Mouse (Mus musculus) adrenal gland, adult (tissue): ENCODE data around the gene Pam16.

Source experiments
- DNase-seq, 2 experiments: peaks; one replicate each; pipeline ENCODE4 v3.0.0; 2022 to 2023; ENCODE audit warnings: low spot score in 1 of 2; ENCODE audit not compliant: inconsistent age in 2 of 2

Pam16 gene

GRCm38 (mm10) chr16:4647651-4648141 lies 22.9 kb upstream of the Pam16 start:
- DNase-seq: peak; percentile 76 to 86

GRCm38 (mm10) chr16:4646831-4647230 lies 22.0 kb upstream of the Pam16 start:
- DNase-seq: peak in 1 of 2 experiments; percentile 32

GRCm38 (mm10) chr16:4645867-4646266 lies 21.1 kb upstream of the Pam16 start:
- no peak for DNase-seq

- peak; percentile 85 to 93 for DNase-seq
Measured at GRCm38 (mm10) chr16:4643670-4644419, 19.1 kb upstream of the Pam16 start.

GRCm38 (mm10) chr16:4642937-4643336 lies 18.1 kb upstream of the Pam16 start:
- peak in 1 of 2 experiments; percentile 37 for DNase-seq

GRCm38 (mm10) chr16:4642190-4642589 lies 17.4 kb upstream of the Pam16 start:
- peak in 1 of 2 experiments; percentile 53 for DNase-seq

- no peak for DNase-seq
Measured at GRCm38 (mm10) chr16:4641119-4641838, 16.5 kb upstream of the Pam16 start.

GRCm38 (mm10) chr16:4640267-4641005 lies 15.6 kb upstream of the Pam16 start:
- DNase-seq: no peak

- DNase-seq: peak; percentile 91 to 96
Measured at GRCm38 (mm10) chr16:4639831-4640237, 15.0 kb upstream of the Pam16 start, which contains the start of the genes Vasn and Dnaja3. TSS of gene Vasn (plus strand) at chr16:4639941. TSS of gene Dnaja3 (plus strand) at chr16:4639989.

- no peak for DNase-seq
Measured at GRCm38 (mm10) chr16:4638891-4639390, 14.2 kb upstream of the Pam16 start.

- DNase-seq: no peak
Measured at GRCm38 (mm10) chr16:4635760-4636159, 11.0 kb upstream of the Pam16 start.

- DNase-seq: peak; percentile 73 to 80
Measured at GRCm38 (mm10) chr16:4634681-4635080, 9.9 kb upstream of the Pam16 start.

- DNase-seq: no peak
Measured at GRCm38 (mm10) chr16:4633661-4634060, 8.9 kb upstream of the Pam16 start.

- no peak for DNase-seq
Measured at GRCm38 (mm10) chr16:4632050-4632449, 7.3 kb upstream of the Pam16 start.

- DNase-seq: peak; percentile 78 to 94
Measured at GRCm38 (mm10) chr16:4629950-4630349, 5.2 kb upstream of the Pam16 start.

- no peak for DNase-seq
Measured at GRCm38 (mm10) chr16:4628898-4629419, 4.2 kb upstream of the Pam16 start.

- no peak for DNase-seq
Measured at GRCm38 (mm10) chr16:4627105-4627504, 2.3 kb upstream of the Pam16 start.

- no peak for DNase-seq
Measured at GRCm38 (mm10) chr16:4624074-4624473, 714 bp downstream of the Pam16 start.

- DNase-seq: no peak
Measured at GRCm38 (mm10) chr16:4616829-4617228, 8.0 kb downstream of the Pam16 start.

GRCm38 (mm10) chr16:4615297-4615696 lies 9.5 kb downstream of the Pam16 start:
- DNase-seq: no peak

GRCm38 (mm10) chr16:4614639-4615038 lies 10.1 kb downstream of the Pam16 start:
- no peak for DNase-seq
